Mouse (Mus musculus): Measurements from ENCODE around the gene Prkn. TPM values are rescaled to one million over a fixed set of nuclear protein-coding genes. Genes with fewer than 3 reads are reported as not detected.

Prkn gene
- total RNA-seq, 2 experiments from 2014 or later = 1.8 TPM; not detected in 1

GRCm38 (mm10) chr17:11870546-11870945, 1030.4 kb downstream of the Prkn start:
- no peak for ATAC-seq (replicated peaks; ENCODE audit: poor library complexity, severe bottlenecking)

GRCm38 (mm10) chr17:11876240-11876639, 1036.1 kb downstream of the Prkn start:
- no peak for ATAC-seq (replicated peaks; ENCODE audit: poor library complexity, severe bottlenecking)

GRCm38 (mm10) chr17:11881110-11881820, 1041.1 kb downstream of the Prkn start:
- no peak for ATAC-seq (replicated peaks; ENCODE audit: poor library complexity, severe bottlenecking)

GRCm38 (mm10) chr17:11885601-11886000, 1045.4 kb downstream of the Prkn start:
- no peak for ATAC-seq (replicated peaks; ENCODE audit: poor library complexity, severe bottlenecking)

- ATAC-seq (replicated peaks; ENCODE audit: poor library complexity, severe bottlenecking) = no peak
Measured at GRCm38 (mm10) chr17:11886963-11887362, 1046.8 kb downstream of the Prkn start.

- ATAC-seq (replicated peaks; ENCODE audit: poor library complexity, severe bottlenecking) = no peak
Measured at GRCm38 (mm10) chr17:11887591-11888205, 1047.5 kb downstream of the Prkn start.

GRCm38 (mm10) chr17:11888806-11889205, 1048.6 kb downstream of the Prkn start:
- ATAC-seq (replicated peaks; ENCODE audit: poor library complexity, severe bottlenecking) = no peak

- no peak for ATAC-seq (replicated peaks; ENCODE audit: poor library complexity, severe bottlenecking)
Measured at GRCm38 (mm10) chr17:11900300-11900699, 1060.1 kb downstream of the Prkn start.

GRCm38 (mm10) chr17:11901731-11902130, 1061.5 kb downstream of the Prkn start:
- no peak for ATAC-seq (replicated peaks; ENCODE audit: poor library complexity, severe bottlenecking)

- ATAC-seq (replicated peaks; ENCODE audit: poor library complexity, severe bottlenecking) = no peak; the same call in 1 of the 2 replicates
Measured at GRCm38 (mm10) chr17:11903001-11903400, 1062.8 kb downstream of the Prkn start.

- ATAC-seq (replicated peaks; ENCODE audit: poor library complexity, severe bottlenecking) = no peak
Measured at GRCm38 (mm10) chr17:11910668-11911398, 1070.6 kb downstream of the Prkn start.

GRCm38 (mm10) chr17:11912136-11912535, 1072.0 kb downstream of the Prkn start:
- no peak for ATAC-seq (replicated peaks; ENCODE audit: poor library complexity, severe bottlenecking)

GRCm38 (mm10) chr17:11912872-11913365, 1072.7 kb downstream of the Prkn start:
- ATAC-seq (replicated peaks; ENCODE audit: poor library complexity, severe bottlenecking) = no peak

GRCm38 (mm10) chr17:11913620-11914019, 1073.4 kb downstream of the Prkn start:
- ATAC-seq (replicated peaks; ENCODE audit: poor library complexity, severe bottlenecking) = no peak

GRCm38 (mm10) chr17:11914451-11914850, 1074.3 kb downstream of the Prkn start:
- no peak for ATAC-seq (replicated peaks; ENCODE audit: poor library complexity, severe bottlenecking)

- ATAC-seq (replicated peaks; ENCODE audit: poor library complexity, severe bottlenecking) = no peak
Measured at GRCm38 (mm10) chr17:11918123-11918801, 1078.1 kb downstream of the Prkn start.

GRCm38 (mm10) chr17:11919581-11919980, 1079.4 kb downstream of the Prkn start:
- no peak for ATAC-seq (replicated peaks; ENCODE audit: poor library complexity, severe bottlenecking)

- no peak for ATAC-seq (replicated peaks; ENCODE audit: poor library complexity, severe bottlenecking)
Measured at GRCm38 (mm10) chr17:11921026-11921425, 1080.8 kb downstream of the Prkn start.

GRCm38 (mm10) chr17:11923989-11924388, 1083.8 kb downstream of the Prkn start:
- no peak for ATAC-seq (replicated peaks; ENCODE audit: poor library complexity, severe bottlenecking)

GRCm38 (mm10) chr17:11926865-11927386, 1086.7 kb downstream of the Prkn start:
- ATAC-seq (replicated peaks; ENCODE audit: poor library complexity, severe bottlenecking) = no peak
